Mouse (Mus musculus) adipocyte (in vitro differentiated cells): ENCODE measurements around the gene Gm49384.

ENCODE experiments used
- DNase-seq: peaks from one replicate; pipeline ENCODE4 v3.0.0-alpha.2; 2016; ENCODE audit warnings: low spot score

Gene Gm49384

GRCm38 (mm10) chr12:69204052-69204833 is at the start of gene Gm49384:
Gene Gm49384, minus strand, starts transcription at chr12:69204267.
- DNase-seq = no peak

- no peak for DNase-seq
These were observed 49.7 kb upstream of the Gm49384 start for GRCm38 (mm10) chr12:69253806-69254205.

GRCm38 (mm10) chr12:69250756-69251155 is 46.7 kb upstream of the Gm49384 start:
- DNase-seq = no peak

- no peak for DNase-seq
These were observed 45.7 kb upstream of the Gm49384 start for GRCm38 (mm10) chr12:69249766-69250165.

GRCm38 (mm10) chr12:69241771-69242431 is 37.8 kb upstream of the Gm49384 start:
- peak; percentile 51 for DNase-seq

- DNase-seq = no peak
These were observed 37.3 kb upstream of the Gm49384 start for GRCm38 (mm10) chr12:69241405-69241770.

GRCm38 (mm10) chr12:69240876-69241275 is 36.8 kb upstream of the Gm49384 start, which contains the start of gene Klhdc1:
Gene Klhdc1, plus strand, starts transcription at chr12:69241176.
- DNase-seq = no peak

GRCm38 (mm10) chr12:69238284-69238683 is 34.2 kb upstream of the Gm49384 start:
- no peak for DNase-seq

- no peak for DNase-seq
These were observed 31.7 kb upstream of the Gm49384 start for GRCm38 (mm10) chr12:69235782-69236181.

- no peak for DNase-seq
These were observed 25.2 kb upstream of the Gm49384 start for GRCm38 (mm10) chr12:69229251-69229650.

GRCm38 (mm10) chr12:69227776-69228466 is 23.9 kb upstream of the Gm49384 start, which contains the start of gene Pole2:
Gene Pole2, minus strand, starts transcription at chr12:69228195.
- peak; percentile 84 for DNase-seq

- DNase-seq = no peak
These were observed 16.7 kb upstream of the Gm49384 start for GRCm38 (mm10) chr12:69220613-69221277.

GRCm38 (mm10) chr12:69216587-69216986 is 12.5 kb upstream of the Gm49384 start:
- no peak for DNase-seq

- DNase-seq = peak; percentile 91
These were observed 11.1 kb upstream of the Gm49384 start for GRCm38 (mm10) chr12:69215000-69215785.

- DNase-seq = no peak
These were observed 10.3 kb upstream of the Gm49384 start for GRCm38 (mm10) chr12:69214393-69214792.

- DNase-seq = no peak
These were observed 9.2 kb upstream of the Gm49384 start for GRCm38 (mm10) chr12:69213186-69213777.

GRCm38 (mm10) chr12:69211057-69211456 is 7.0 kb upstream of the Gm49384 start:
- DNase-seq = no peak

GRCm38 (mm10) chr12:69210056-69210979 is 6.3 kb upstream of the Gm49384 start:
- DNase-seq = no peak

GRCm38 (mm10) chr12:69208520-69208919 is 4.5 kb upstream of the Gm49384 start:
- no peak for DNase-seq

GRCm38 (mm10) chr12:69207926-69208325 is 3.9 kb upstream of the Gm49384 start:
- no peak for DNase-seq
